Mouse (Mus musculus) gastrocnemius, adult 2 months (tissue): ENCODE measurements around the gene B3galt1. TPM values are rescaled to one million over a fixed set of nuclear protein-coding genes. Genes with fewer than 3 reads are reported as not detected.

Experiments
- DNase-seq: peaks from one replicate; pipeline ENCODE4 v3.0.0; 2022
- H3K27ac ChIP-seq: fragments of 200-600 bp; 2 replicates; pipeline ENCODE4 v1.8.1; 2022; ENCODE audit warnings: mild to moderate bottlenecking
- H3K4me3 ChIP-seq: fragments of 200-600 bp; 2 replicates; pipeline ENCODE4 v1.8.1; 2022; ENCODE audit warnings: mild to moderate bottlenecking, moderate library complexity
- CTCF ChIP-seq: fragments of 200-600 bp; IDR thresholded peaks from 2 replicates; pipeline ENCODE4 v1.8.1; 2022; ENCODE audit warnings: antibody characterized with exemption, mild to moderate bottlenecking, moderate library complexity
- intact Hi-C: fragments of 180-260 bp; cut with DNase I; formaldehyde crosslinking; loops from one replicate; pipeline ENCODE4 v1.15.1; 2025
- long read RNA-seq, 2 experiments: library from polyadenylated mRNA; stranded (forward); transcript quantifications; one replicate each; pipeline ENCODE4 v2.0.0; 2021
- total RNA-seq, 2 experiments: library from RNA; stranded (reverse); gene quantifications; 2 replicates each; pipeline ENCODE4 v1.2.3; 2021

B3galt1 gene
- 1 to 10 TPM; 1.0 to 4.4 TPM for total RNA-seq
- long read RNA-seq, experiment 1, full-length matches to known transcripts: 1 of 3 reads
- long read RNA-seq, experiment 1, partial matches to known transcripts: 0 of 3 reads
- long read RNA-seq, experiment 1, other reads (novel, unspliced or antisense): 2 of 3 reads
- long read RNA-seq, experiment 2, full-length matches to known transcripts: 1 of 2 reads
- long read RNA-seq, experiment 2, partial matches to known transcripts: 0 of 2 reads
- long read RNA-seq, experiment 2, other reads (novel, unspliced or antisense): 1 of 2 reads

DNA sequence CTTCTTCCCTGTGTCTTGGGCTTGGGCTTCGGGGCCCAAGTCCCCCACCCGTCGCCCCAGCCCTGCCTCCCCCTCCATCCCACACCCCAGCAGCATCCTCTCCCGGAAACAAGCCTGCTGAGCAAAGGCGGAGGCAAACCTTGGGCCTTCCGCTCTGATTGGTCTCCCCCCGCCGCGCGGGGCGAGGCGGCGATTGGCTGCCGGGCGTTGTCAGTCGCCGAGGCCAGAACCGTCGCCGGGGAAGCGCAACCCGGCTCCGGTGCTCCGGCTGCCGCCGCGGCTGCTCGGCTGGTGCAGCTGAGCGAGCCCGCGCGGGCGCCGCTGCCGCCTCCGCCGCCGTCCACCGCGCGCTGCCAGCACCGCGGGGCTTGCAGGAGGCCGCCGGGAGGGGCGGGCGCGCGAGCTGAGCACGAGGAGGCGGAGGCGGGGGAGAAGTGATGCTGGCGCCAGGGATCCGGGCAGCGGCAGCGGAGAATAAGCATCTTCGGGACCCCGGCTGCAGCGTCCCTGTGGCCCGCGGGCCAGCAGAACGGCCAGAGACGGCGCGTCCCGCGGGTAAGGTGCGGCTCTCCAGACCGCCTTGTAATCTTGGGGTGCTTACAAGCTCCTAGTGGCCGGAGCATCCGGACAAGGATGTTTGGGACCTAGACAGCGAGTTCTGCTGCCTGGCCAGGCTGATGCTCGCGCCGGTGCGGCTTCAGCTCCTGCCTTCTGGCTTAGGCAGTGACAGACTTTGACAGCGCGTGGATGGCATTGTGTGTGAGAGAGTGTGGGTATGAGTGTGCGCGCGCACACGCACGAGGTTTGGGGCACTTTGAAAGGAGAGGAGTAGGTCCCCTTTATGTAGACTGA is at the start of gene B3galt1:
B3galt1 (plus strand) TSS at position 392 of the 852 bp plus-strand sequence.
- peak within 1 kb of the TSS; percentile 75 for H3K27ac ChIP-seq
- intact Hi-C loops: no loop called here
- H3K4me3 ChIP-seq: peak within 1 kb of the TSS; percentile 81
- peak; percentile 93 for DNase-seq
- TF ChIP-seq CTCF: no peak

- no peak for TF ChIP-seq CTCF
- no peak for DNase-seq
- intact Hi-C loops: no loop called here
- Histone ChIP-seq H3K4me3 (no peak overlapping the region), H3K27ac (no peak overlapping the region)
Observed at GRCm38 (mm10) chr2:67516405-67516804, 49.3 kb upstream of the B3galt1 start.

- intact Hi-C loops: loop anchor here (10.0 kb wide), 1 partner anchor 819 kb away; no protein-coding TSS in a partner anchor
- peak; percentile 45 for TF ChIP-seq CTCF
- H3K27ac ChIP-seq: no peak overlapping the region
- DNase-seq: no peak
- H3K4me3 ChIP-seq: no peak overlapping the region
Observed at GRCm38 (mm10) chr2:67535347-67535746, 30.3 kb upstream of the B3galt1 start.

- Histone ChIP-seq H3K27ac (no peak overlapping the region), H3K4me3 (no peak overlapping the region)
- no peak for DNase-seq
- no peak for TF ChIP-seq CTCF
- intact Hi-C loops: loop anchor here (10.0 kb wide), 1 partner anchor 815 kb away; no protein-coding TSS in a partner anchor
Observed at GRCm38 (mm10) chr2:67539426-67539825, 26.2 kb upstream of the B3galt1 start.

GRCm38 (mm10) chr2:67541957-67542696 is 23.5 kb upstream of the B3galt1 start:
- H3K4me3 ChIP-seq: no peak overlapping the region
- intact Hi-C loops: no loop called here
- no peak for DNase-seq
- no peak overlapping the region for H3K27ac ChIP-seq
- TF ChIP-seq CTCF: no peak

DNA sequence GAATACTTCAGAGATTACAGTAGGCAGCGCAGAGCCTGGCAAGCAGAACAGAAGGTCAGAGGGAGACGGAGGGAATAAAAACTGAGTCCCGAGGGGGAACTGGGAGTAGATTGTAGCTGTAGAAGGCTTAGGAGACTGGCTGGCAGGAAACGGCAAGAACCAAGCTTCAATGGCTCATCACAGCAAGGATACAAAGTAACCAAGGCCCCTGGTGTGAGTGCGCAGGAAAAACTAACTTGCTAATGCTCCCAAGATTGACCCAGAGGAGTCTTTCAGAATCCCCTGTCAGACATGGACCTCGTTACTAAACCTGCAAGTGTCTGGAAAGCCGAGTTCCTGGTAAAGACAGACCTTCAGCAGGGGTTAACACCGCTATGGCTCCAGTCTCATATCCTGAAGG is 21.2 kb upstream of the B3galt1 start:
- no peak for DNase-seq
- no peak for TF ChIP-seq CTCF

DNA sequence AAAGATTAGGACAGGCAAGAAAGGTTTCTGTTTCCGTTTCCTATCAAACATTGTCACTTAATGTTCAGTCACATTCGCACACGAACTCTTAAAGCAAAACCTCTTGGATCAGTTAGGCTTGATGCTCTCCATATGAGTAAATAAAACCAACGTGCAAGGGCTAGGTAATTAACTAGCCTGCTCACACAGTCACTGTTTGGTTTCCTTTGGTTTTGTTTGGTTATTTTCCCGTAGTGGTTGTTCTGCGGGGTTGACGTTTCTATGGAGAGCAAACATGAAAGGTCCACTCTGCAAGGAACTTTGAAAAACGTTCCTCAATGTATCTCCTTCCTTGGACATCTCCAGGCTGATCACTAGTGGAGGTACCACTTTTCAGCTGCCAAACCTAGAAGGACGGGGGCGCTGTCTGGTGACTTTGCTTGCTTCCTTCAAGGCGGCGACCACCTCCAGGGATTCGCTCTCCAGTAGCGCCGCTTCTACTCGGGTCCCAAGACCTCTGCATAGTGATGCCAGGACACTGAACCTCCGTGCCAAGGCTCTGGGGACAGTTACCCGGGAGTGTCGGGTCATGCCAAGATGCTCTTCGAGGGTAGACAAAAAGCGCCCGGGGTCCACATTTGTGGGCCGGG is 706 bp upstream of the B3galt1 start:
- H3K4me3 ChIP-seq: peak overlapping the region; percentile 81
- intact Hi-C loops: no loop called here
- DNase-seq: peak; percentile 54
- peak overlapping the region; percentile 75 for H3K27ac ChIP-seq
- TF ChIP-seq CTCF: peak; percentile 36; the same call in 1 of the 2 replicates

More for the DNA sequence above, 21.2 kb upstream of the B3galt1 start:
- Histone ChIP-seq H3K4me3 (no peak overlapping the region), H3K27ac (no peak overlapping the region)
- intact Hi-C loops: no loop called here

- H3K27ac ChIP-seq: no peak overlapping the region
- intact Hi-C loops: no loop called here
- no peak for TF ChIP-seq CTCF
- DNase-seq: no peak
- H3K4me3 ChIP-seq: peak overlapping the region; percentile 81
Observed at GRCm38 (mm10) chr2:67566566-67566965, 895 bp downstream of the B3galt1 start.

DNA sequence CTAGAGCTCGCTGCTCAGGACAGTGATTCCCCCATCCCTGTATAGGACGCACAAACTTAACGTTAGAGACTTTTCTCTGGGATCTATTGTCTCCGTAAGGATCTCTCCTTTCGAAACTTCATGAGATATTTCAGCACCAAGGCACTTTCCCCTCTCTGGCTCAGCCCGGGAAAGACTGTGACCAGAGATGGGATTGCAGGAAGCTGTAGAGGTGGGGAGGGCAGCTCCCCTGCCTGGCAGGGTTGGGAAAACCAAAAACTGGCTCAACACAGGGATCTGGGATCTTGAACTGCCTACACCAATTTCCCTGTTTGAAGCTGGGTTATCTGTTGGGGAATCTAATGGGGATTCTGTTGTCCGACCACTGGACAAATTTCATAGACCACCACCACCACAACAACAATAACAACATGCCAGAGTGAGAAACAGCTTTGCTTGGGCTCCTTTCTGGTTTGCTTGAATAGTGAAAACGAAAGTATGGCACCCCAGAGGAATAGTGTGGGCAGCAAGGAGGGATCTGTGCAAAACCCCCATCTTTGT is 1.5 kb downstream of the B3galt1 start:
- no peak for DNase-seq
- Histone ChIP-seq H3K27ac (no peak overlapping the region), H3K4me3 (peak overlapping the region; percentile 81)
- no peak for TF ChIP-seq CTCF
- intact Hi-C loops: no loop called here

- intact Hi-C loops: no loop called here
- DNase-seq: no peak
- H3K27ac ChIP-seq: no peak overlapping the region
- no peak overlapping the region for H3K4me3 ChIP-seq
- no peak for TF ChIP-seq CTCF
Observed at GRCm38 (mm10) chr2:67576634-67577033, 11.0 kb downstream of the B3galt1 start.

- no peak for TF ChIP-seq CTCF
- H3K27ac ChIP-seq: no peak overlapping the region
- intact Hi-C loops: no loop called here
- H3K4me3 ChIP-seq: no peak overlapping the region
- no peak for DNase-seq
Observed at GRCm38 (mm10) chr2:67583091-67583490, 17.4 kb downstream of the B3galt1 start.

DNA sequence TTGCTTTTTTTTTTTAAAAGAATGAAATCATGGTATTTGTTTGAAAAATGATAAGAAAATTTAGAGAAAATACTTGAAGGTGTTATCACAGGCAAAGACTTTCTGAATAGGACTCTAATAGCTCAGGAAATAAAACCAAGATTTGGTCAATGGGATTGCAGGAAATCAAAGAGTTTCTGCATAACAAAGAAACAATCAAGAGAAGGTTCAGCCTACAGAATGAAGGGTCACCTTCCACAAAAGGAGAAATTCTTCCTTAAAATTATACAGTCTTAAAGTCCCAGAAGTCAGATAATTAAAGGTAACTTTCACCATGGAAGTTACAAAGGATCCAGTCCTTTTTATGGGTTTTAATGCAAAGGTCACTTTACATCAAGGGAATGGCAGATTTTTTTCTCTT is 24.7 kb downstream of the B3galt1 start:
- no peak for TF ChIP-seq CTCF
- Histone ChIP-seq H3K27ac (no peak overlapping the region), H3K4me3 (no peak overlapping the region)
- DNase-seq: no peak
- intact Hi-C loops: no loop called here
